Mouse (Mus musculus) thymus, adult 2 months (tissue): ENCODE data around the gene Pbx4. TPM values are rescaled to one million over a fixed set of nuclear protein-coding genes. Genes with fewer than 3 reads are reported as not detected.

Experiments
- DNase-seq: peaks from one replicate; pipeline ENCODE4 v3.0.0; 2021
- H3K27ac ChIP-seq: fragments of 200-500 bp; 2 replicates; pipeline ENCODE4 v1.5.1; 2012; ENCODE audit warnings: low read length, control low read depth; ENCODE audit not compliant: control insufficient read depth, insufficient read depth
- H3K27me3 ChIP-seq: fragments of 200-500 bp; 2 replicates; pipeline ENCODE4 v1.6.1; 2012; ENCODE audit warnings: mild to moderate bottlenecking, low read length, moderate library complexity, mixed read lengths; ENCODE audit not compliant: control insufficient read depth, insufficient read depth
- H3K36me3 ChIP-seq: fragments of 200-500 bp; 2 replicates; pipeline ENCODE4 v1.6.1; 2012; ENCODE audit warnings: mild to moderate bottlenecking, low read length, moderate library complexity; ENCODE audit not compliant: control insufficient read depth, insufficient read depth
- H3K4me1 ChIP-seq: fragments of 200-500 bp; replicated peaks from 2 replicates; pipeline ENCODE4 v1.6.1; 2012; ENCODE audit warnings: low read length; ENCODE audit not compliant: control insufficient read depth, insufficient read depth
- H3K4me3 ChIP-seq: fragments of 200-500 bp; 2 replicates; pipeline ENCODE4 v1.5.1; 2012; ENCODE audit warnings: mild to moderate bottlenecking, low read length, control low read depth, moderate library complexity; ENCODE audit not compliant: control insufficient read depth, insufficient read depth
- CTCF ChIP-seq: fragments of 200-500 bp; IDR thresholded peaks from 2 replicates; pipeline ENCODE4 v1.5.1; 2012; ENCODE audit warnings: mild to moderate bottlenecking, control low read depth, low read length, moderate library complexity, borderline replicate concordance; ENCODE audit not compliant: control insufficient read depth, poor library complexity, insufficient read depth; ENCODE audit errors: extremely low read depth
- POLR2A ChIP-seq: fragments of 200-500 bp; IDR thresholded peaks from 2 replicates; pipeline ENCODE4 v1.6.1; 2012; ENCODE audit warnings: mild to moderate bottlenecking, low read length, control low read depth, moderate library complexity; ENCODE audit not compliant: control insufficient read depth, poor library complexity, insufficient read depth; ENCODE audit errors: extremely low read depth
- WGBS: fragments of 180-500 bp; shearing (Covaris S2); methylation state at CpG from one replicate; pipeline ENCODE4 v1.1.7; 2018; 5-methylcytosine and 5-hydroxymethylcytosine counted together
- polyA plus RNA-seq: library from polyadenylated mRNA; depleted of rRNA; stranded (reverse); fragments of >200 nt; gene quantifications from 2 replicates; pipeline ENCODE4 v1.2.3, GENCODE M21; 2012

Pbx4 gene
- polyA plus RNA-seq, 1 experiment = 29.0 TPM

GRCm38 (mm10) chr8:69867696-69868326 is 35.5 kb downstream of the Pbx4 start:
- H3K4me1 ChIP-seq = no peaks in the 10 kb centered on the region
- 96% methylated on average over 5 of the region's 5 CpGs for WGBS
- DNase-seq = no peak
- no peak overlapping the region for H3K27ac ChIP-seq
- no peaks in the 10 kb centered on the region for H3K27me3 ChIP-seq
- no peak for TF ChIP-seq CTCF
- no peak for TF ChIP-seq POLR2A
- no peaks in the 10 kb centered on the region for H3K36me3 ChIP-seq
- no peak overlapping the region for H3K4me3 ChIP-seq

GRCm38 (mm10) chr8:69870003-69870765 is 37.9 kb downstream of the Pbx4 start:
- no peak overlapping the region for H3K27ac ChIP-seq
- no peak overlapping the region for H3K4me3 ChIP-seq
- H3K27me3 ChIP-seq = no peaks in the 10 kb centered on the region
- TF ChIP-seq POLR2A (no peak), CTCF (no peak)
- no peak for DNase-seq
- WGBS = 95% methylated on average over 11 of the region's 11 CpGs
- H3K4me1 ChIP-seq = no peaks in the 10 kb centered on the region
- H3K36me3 ChIP-seq = no peaks in the 10 kb centered on the region

GRCm38 (mm10) chr8:69870907-69871306 is 38.6 kb downstream of the Pbx4 start:
- TF ChIP-seq CTCF = no peak
- no peak for TF ChIP-seq POLR2A
- H3K4me3 ChIP-seq = no peak overlapping the region
- H3K27me3 ChIP-seq = no peaks in the 10 kb centered on the region
- no peak for DNase-seq
- 93% methylated on average over 6 of the region's 6 CpGs for WGBS
- H3K36me3 ChIP-seq = no peaks in the 10 kb centered on the region
- H3K27ac ChIP-seq = no peak overlapping the region
- H3K4me1 ChIP-seq = no peaks in the 10 kb centered on the region

GRCm38 (mm10) chr8:69874155-69874554 is 41.9 kb downstream of the Pbx4 start:
- peak; percentile 40 for DNase-seq
- 17% methylated on average over 9 of the region's 9 CpGs for WGBS

GRCm38 (mm10) chr8:69874654-69875053 is 42.4 kb downstream of the Pbx4 start:
- Histone ChIP-seq H3K27ac (no peak overlapping the region), H3K36me3 (no peaks in the 10 kb centered on the region), H3K27me3 (no peaks in the 10 kb centered on the region), H3K4me1 (no peaks in the 10 kb centered on the region), H3K4me3 (no peak overlapping the region)
- WGBS = 88% methylated on average over 13 of the region's 13 CpGs
- TF ChIP-seq CTCF (no peak), POLR2A (no peak)
- no peak for DNase-seq

More at GRCm38 (mm10) chr8:69874155-69874554, 41.9 kb downstream of the Pbx4 start:
- H3K4me3 ChIP-seq = no peak overlapping the region
- TF ChIP-seq CTCF (no peak), POLR2A (no peak)
- no peak overlapping the region for H3K27ac ChIP-seq
- H3K27me3 ChIP-seq = no peaks in the 10 kb centered on the region
- H3K4me1 ChIP-seq = no peaks in the 10 kb centered on the region
- H3K36me3 ChIP-seq = no peaks in the 10 kb centered on the region

GRCm38 (mm10) chr8:69876097-69876496 is 43.8 kb downstream of the Pbx4 start:
- H3K36me3 ChIP-seq = no peaks in the 10 kb centered on the region
- no peak for DNase-seq
- H3K27me3 ChIP-seq = peaks cover 8% of the 10 kb centered on the region; the same call in 1 of the 2 replicates
- no peaks in the 10 kb centered on the region for H3K4me1 ChIP-seq
- TF ChIP-seq CTCF (no peak), POLR2A (no peak)
- no peak overlapping the region for H3K27ac ChIP-seq
- no peak overlapping the region for H3K4me3 ChIP-seq
- 70% methylated on average over 10 of the region's 10 CpGs for WGBS
